Mouse (Mus musculus) limb, embryonic 11.5 days (tissue): ENCODE data around the gene Mgat5. TPM values are rescaled to one million over a fixed set of nuclear protein-coding genes. Genes with fewer than 3 reads are reported as not detected.

ENCODE experiments used
- ATAC-seq: fragments of 200-750 bp; cut with Nextera tagmentation; 2 replicates; pipeline ENCODE4 v1.8.0; 2017; ENCODE audit warnings: low read depth; ENCODE audit not compliant: insufficient number of reproducible peaks, low FRiP score, low TSS enrichment
- DNase-seq: peaks from one replicate; pipeline ENCODE4 v3.0.0-alpha.2; 2015; ENCODE audit warnings: low spot score
- H3K27ac ChIP-seq: fragments of 300-500 bp; sonication (generic); replicated peaks from 2 replicates; pipeline ENCODE4 v1.5.1; 2014; ENCODE audit warnings: low read depth, mild to moderate bottlenecking, low read length
- H3K27me3 ChIP-seq: fragments of 300-500 bp; sonication (generic); 2 replicates; pipeline ENCODE4 v1.6.1; 2014; ENCODE audit warnings: mild to moderate bottlenecking, low read length, mixed read lengths; ENCODE audit not compliant: control insufficient read depth, insufficient read depth
- H3K36me3 ChIP-seq: fragments of 300-500 bp; sonication (generic); 2 replicates; pipeline ENCODE4 v1.6.1; 2014; ENCODE audit warnings: mild to moderate bottlenecking, low read length, moderate library complexity, mixed read lengths; ENCODE audit not compliant: control insufficient read depth, insufficient read depth
- H3K4me1 ChIP-seq: fragments of 300-500 bp; sonication (generic); 2 replicates; pipeline ENCODE4 v1.6.1; 2014; ENCODE audit warnings: low read length, mixed read lengths; ENCODE audit not compliant: control insufficient read depth, insufficient read depth
- H3K4me2 ChIP-seq: fragments of 300-500 bp; sonication (generic); 2 replicates; pipeline ENCODE4 v1.6.1; 2014; ENCODE audit warnings: low read depth, mild to moderate bottlenecking, moderate library complexity; ENCODE audit not compliant: severe bottlenecking
- H3K4me3 ChIP-seq: fragments of 300-500 bp; sonication (generic); 2 replicates; pipeline ENCODE4 v1.5.1; 2014; ENCODE audit warnings: low read depth, low read length
- H3K9ac ChIP-seq: fragments of 300-500 bp; sonication (generic); 2 replicates; pipeline ENCODE4 v1.6.1; 2014; ENCODE audit warnings: mild to moderate bottlenecking, low read length
- H3K9me3 ChIP-seq: fragments of 300-500 bp; sonication (generic); 2 replicates; pipeline ENCODE4 v1.6.1; 2016; ENCODE audit warnings: low read length; ENCODE audit not compliant: control insufficient read depth
- WGBS: fragments of 180-500 bp; shearing (Covaris S2); extraction: QIAGEN DNeasy Blood & Tissue Kit; methylation state at CpG from one replicate; pipeline ENCODE4 v1.1.7; 2014; 5-methylcytosine and 5-hydroxymethylcytosine counted together
- polyA plus RNA-seq: library from polyadenylated mRNA; unstranded; fragments of >200 nt; fragmentation: Nextera tagmentation; extraction: Ambion mirVana; gene quantifications from 2 replicates; pipeline ENCODE4 v1.2.1, GENCODE M21; 2014

The Mgat5 gene
- polyA plus RNA-seq, 1 experiment from 2014 or later, result 6.3 TPM

DNA sequence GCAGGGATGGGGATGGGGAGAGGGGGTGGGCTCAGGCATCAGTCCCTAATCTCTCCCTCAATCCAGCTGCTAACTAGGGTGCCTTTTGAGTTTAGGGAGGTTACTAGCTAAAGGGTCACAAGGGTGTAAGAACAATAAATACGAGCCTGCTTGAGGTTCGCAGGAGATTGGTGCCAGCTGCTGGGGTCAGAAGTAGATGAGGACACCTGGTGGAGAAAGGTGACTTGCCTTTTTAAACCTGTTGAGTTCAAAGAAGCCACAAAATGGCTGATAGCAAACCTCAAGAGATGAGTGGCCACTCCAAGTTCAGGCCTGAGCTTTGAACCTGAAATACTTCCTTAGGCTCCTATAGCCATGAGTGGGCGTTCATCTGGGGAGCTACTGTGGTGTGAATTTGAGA is 236.9 kb downstream of the Mgat5 start:
- Histone ChIP-seq H3K27me3 (no peaks in the 10 kb centered on the region), H3K36me3 (no peaks in the 10 kb centered on the region), H3K4me1 (peaks cover 23% of the 10 kb centered on the region), H3K9ac (no peak overlapping the region), H3K4me2 (no peak overlapping the region), H3K4me3 (no peak overlapping the region), H3K9me3 (no peaks in the 10 kb centered on the region), H3K27ac (no peak overlapping the region; the same call in 1 of the 2 replicates)
- DNase-seq, result no peak
- WGBS, result 35% methylated on average over 3 of the region's 3 CpGs
- no peak for ATAC-seq

DNA sequence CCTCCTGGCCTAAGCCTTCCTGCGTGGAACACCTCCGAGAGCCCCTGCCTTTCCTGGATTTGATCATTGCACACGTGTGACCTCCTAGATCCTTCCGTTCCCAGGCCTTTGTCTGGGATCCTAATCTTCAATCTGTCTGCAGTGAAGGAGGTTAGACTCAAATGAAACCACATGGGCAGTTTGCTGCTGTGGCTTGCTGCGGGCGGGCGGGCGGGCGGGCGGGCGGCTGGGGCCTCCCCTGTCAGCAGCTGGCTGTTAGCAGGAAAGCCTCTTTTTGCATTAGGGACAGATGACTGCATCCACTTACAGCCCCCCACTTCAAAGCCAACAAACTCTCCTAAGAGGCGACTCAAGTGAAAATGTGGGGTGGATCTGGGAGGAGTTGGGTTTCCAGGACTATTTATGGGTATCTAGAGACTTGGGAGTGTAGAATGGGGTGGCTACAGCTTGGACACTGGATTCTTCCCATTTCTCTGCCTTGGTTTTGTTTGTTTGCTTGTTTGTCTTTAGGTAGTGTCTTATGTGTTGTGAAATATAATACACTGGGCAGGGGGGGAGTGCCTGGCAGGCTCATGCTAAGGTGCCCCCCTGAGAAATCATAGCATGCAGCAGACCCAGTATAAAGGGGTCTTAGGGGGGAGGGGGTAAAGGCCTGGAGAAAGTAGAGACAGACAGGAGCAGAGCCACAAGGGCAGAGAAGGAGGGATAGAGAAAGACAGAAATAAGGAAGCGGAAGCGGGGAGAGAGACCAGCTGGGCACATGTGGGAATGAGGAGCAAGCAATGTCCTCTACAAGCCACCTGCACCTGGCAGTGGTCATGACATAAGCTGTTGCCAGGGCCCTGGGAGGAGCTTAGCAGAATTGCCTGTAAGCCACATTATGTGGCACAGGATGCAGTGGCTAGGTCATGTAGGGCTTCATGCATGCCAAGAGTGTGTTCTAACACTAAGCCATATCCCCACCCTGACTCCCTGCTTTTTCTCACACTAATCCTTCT is 238.4 kb downstream of the Mgat5 start:
- WGBS, result 14% methylated on average over 14 of the region's 14 CpGs
- H3K9ac ChIP-seq, result no peak overlapping the region

DNA sequence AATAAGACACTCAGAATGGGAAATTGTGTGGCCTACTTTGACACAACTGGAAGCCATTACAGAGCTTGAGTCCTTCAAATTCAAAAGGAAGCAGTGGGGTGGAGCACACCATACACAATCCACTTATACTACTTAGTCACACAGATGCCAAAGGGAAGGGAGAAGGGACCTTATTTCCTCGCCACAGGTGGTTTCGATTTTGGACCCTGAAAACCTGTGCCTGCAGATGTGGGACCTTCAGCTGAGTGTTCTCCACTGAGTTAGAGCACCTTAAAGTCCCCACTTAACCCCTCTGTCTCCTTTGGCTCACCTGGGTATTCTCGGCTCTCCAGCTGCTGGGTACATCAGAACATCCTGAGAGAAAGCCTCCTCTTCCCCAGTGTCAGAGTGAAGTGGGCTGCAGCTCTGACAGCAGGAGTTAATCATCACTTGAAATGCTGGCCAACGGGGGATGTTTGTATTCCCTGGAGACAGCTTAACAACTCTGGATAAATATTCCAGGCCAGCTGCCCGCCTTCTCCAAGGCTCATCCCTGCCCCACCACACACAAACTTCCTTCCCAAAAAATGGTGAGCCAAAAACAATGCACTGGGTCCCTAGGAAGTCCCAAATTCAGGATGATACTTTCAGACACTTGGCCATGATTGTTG is 240.1 kb downstream of the Mgat5 start:
- 20% methylated on average over 5 of the region's 5 CpGs for WGBS
- H3K4me3 ChIP-seq, result no peak overlapping the region
- no peak overlapping the region for H3K4me2 ChIP-seq
- no peak overlapping the region for H3K9ac ChIP-seq
- ATAC-seq (no peak), DNase-seq (peak; percentile 33)
- no peaks in the 10 kb centered on the region; the same call in 1 of the 2 replicates for H3K36me3 ChIP-seq
- peaks cover 5% of the 10 kb centered on the region; the same call in 1 of the 2 replicates for H3K9me3 ChIP-seq
- H3K27me3 ChIP-seq, result no peaks in the 10 kb centered on the region
- H3K4me1 ChIP-seq, result peaks cover 23% of the 10 kb centered on the region
- H3K27ac ChIP-seq, result no peak overlapping the region

More for the DNA sequence above, 238.4 kb downstream of the Mgat5 start:
- peak; percentile 69 for ATAC-seq
- Histone ChIP-seq H3K27me3 (no peaks in the 10 kb centered on the region), H3K4me2 (no peak overlapping the region), H3K4me1 (peaks cover 23% of the 10 kb centered on the region), H3K4me3 (no peak overlapping the region), H3K36me3 (no peaks in the 10 kb centered on the region; the same call in 1 of the 2 replicates), H3K9me3 (no peaks in the 10 kb centered on the region; the same call in 1 of the 2 replicates), H3K27ac (peak overlapping the region; percentile 70; the same call in 1 of the 2 replicates)
- DNase-seq, result peak; percentile 67

- ATAC-seq, result no peak
- no peak overlapping the region for H3K27ac ChIP-seq
- no peak for DNase-seq
- H3K4me2 ChIP-seq, result no peak overlapping the region
- no peak overlapping the region for H3K4me3 ChIP-seq
- H3K27me3 ChIP-seq, result no peaks in the 10 kb centered on the region
- H3K4me1 ChIP-seq, result no peaks in the 10 kb centered on the region
- 92% methylated on average over 6 of the region's 6 CpGs for WGBS
- H3K9ac ChIP-seq, result no peak overlapping the region
- no peaks in the 10 kb centered on the region; the same call in 1 of the 2 replicates for H3K36me3 ChIP-seq
- H3K9me3 ChIP-seq, result peaks cover 2% of the 10 kb centered on the region; the same call in 1 of the 2 replicates
Observed at GRCm38 (mm10) chr1:127453397-127453796, 248.6 kb downstream of the Mgat5 start.

DNA sequence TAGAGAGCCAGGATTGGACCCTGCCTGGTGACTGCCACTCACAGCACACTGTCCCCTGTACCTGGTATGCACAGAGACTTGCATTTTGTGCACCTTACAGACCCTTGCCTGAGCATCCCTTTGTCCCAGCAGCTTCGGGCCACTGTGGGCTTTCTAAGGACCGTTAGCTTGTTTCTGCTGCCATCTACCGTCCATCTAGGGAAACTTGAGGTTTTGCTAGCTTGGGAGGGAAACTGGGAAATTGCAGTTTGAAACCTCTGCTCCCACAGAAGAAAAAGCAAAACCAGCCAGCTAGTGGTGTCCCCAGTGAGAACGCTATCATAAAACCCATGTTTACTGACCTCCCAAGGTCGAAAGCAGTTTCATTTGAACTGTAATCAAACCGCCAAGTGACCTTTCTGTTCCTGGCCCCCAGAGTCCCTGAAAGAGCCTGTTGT is 254.2 kb downstream of the Mgat5 start:
- DNase-seq, result peak; percentile 78
- H3K4me2 ChIP-seq, result no peak overlapping the region
- WGBS, result 9% methylated on average over 6 of the region's 6 CpGs
- no peak overlapping the region for H3K4me3 ChIP-seq
- no peak overlapping the region; the same call in 1 of the 2 replicates for H3K9ac ChIP-seq
- no peaks in the 10 kb centered on the region for H3K36me3 ChIP-seq
- H3K27me3 ChIP-seq, result no peaks in the 10 kb centered on the region
- peak; percentile 76; the same call in 1 of the 2 replicates for ATAC-seq
- H3K27ac ChIP-seq, result no peak overlapping the region
- H3K9me3 ChIP-seq, result no peaks in the 10 kb centered on the region
- peaks cover 2% of the 10 kb centered on the region; the same call in 1 of the 2 replicates for H3K4me1 ChIP-seq

GRCm38 (mm10) chr1:127459576-127459975 is 254.8 kb downstream of the Mgat5 start:
- H3K4me3 ChIP-seq, result no peak overlapping the region
- DNase-seq, result no peak
- no peaks in the 10 kb centered on the region for H3K9me3 ChIP-seq
- ATAC-seq, result no peak
- H3K27ac ChIP-seq, result no peak overlapping the region
- H3K27me3 ChIP-seq, result no peaks in the 10 kb centered on the region
- no peak overlapping the region for H3K4me2 ChIP-seq
- H3K4me1 ChIP-seq, result peaks cover 2% of the 10 kb centered on the region; the same call in 1 of the 2 replicates
- no peak overlapping the region for H3K9ac ChIP-seq
- 71% methylated on average over 7 of the region's 7 CpGs for WGBS
- H3K36me3 ChIP-seq, result no peaks in the 10 kb centered on the region

- H3K4me2 ChIP-seq, result no peak overlapping the region
- H3K9me3 ChIP-seq, result no peaks in the 10 kb centered on the region
- peaks cover 2% of the 10 kb centered on the region; the same call in 1 of the 2 replicates for H3K4me1 ChIP-seq
- no peak overlapping the region for H3K27ac ChIP-seq
- WGBS, result 84% methylated on average over 9 of the region's 9 CpGs
- no peaks in the 10 kb centered on the region for H3K36me3 ChIP-seq
- ATAC-seq (no peak), DNase-seq (no peak)
- no peak overlapping the region for H3K9ac ChIP-seq
- no peak overlapping the region for H3K4me3 ChIP-seq
- no peaks in the 10 kb centered on the region for H3K27me3 ChIP-seq
Observed at GRCm38 (mm10) chr1:127461017-127461416, 256.2 kb downstream of the Mgat5 start.

GRCm38 (mm10) chr1:127464041-127464440 is 259.2 kb downstream of the Mgat5 start:
- H3K4me1 ChIP-seq, result peaks cover 2% of the 10 kb centered on the region; the same call in 1 of the 2 replicates
- DNase-seq (no peak), ATAC-seq (no peak)
- H3K36me3 ChIP-seq, result no peaks in the 10 kb centered on the region
- no peaks in the 10 kb centered on the region for H3K27me3 ChIP-seq
- no peaks in the 10 kb centered on the region for H3K9me3 ChIP-seq
- WGBS, result 57% methylated on average over 6 of the region's 6 CpGs
- no peak overlapping the region for H3K4me3 ChIP-seq
- no peak overlapping the region for H3K9ac ChIP-seq
- H3K27ac ChIP-seq, result no peak overlapping the region
- no peak overlapping the region for H3K4me2 ChIP-seq
